Mouse (Mus musculus) cortical plate, adult 2 months (tissue): ENCODE results near the gene Syt14.

Experiments used
- CTCF ChIP-seq: fragments of 200-500 bp; IDR thresholded peaks from 2 replicates; pipeline ENCODE4 v1.5.1; 2011; ENCODE audit warnings: mild to moderate bottlenecking, control low read depth, low read length; ENCODE audit not compliant: insufficient read depth; ENCODE audit errors: extremely low read depth
- POLR2A ChIP-seq: fragments of 200-500 bp; IDR thresholded peaks from 2 replicates; pipeline ENCODE4 v1.6.1; 2011; ENCODE audit warnings: mild to moderate bottlenecking, low read length, control low read depth; ENCODE audit not compliant: insufficient read depth; ENCODE audit errors: extremely low read depth

DNA sequence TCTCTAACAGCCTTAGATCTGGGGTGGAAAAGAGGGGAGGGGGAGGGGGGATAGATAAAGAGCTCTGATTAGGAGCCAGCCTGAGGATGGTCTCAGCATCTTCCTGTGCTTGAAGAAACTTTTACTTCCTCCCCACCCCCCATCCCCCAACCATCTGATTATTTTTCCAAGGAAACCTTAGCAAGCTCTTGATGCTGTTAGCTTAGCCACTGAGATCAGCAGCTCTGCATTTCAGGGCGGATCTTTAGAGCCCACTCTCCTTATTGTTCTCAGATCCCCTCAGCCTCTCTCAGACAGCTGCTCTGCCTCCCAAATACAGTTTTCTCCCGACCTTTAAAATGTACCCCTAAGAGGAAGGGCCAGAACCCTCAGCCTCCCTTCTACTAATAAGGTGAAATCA is 184.4 kb downstream of the Syt14 start:
- TF ChIP-seq CTCF (no peak), POLR2A (no peak)
